Mouse (Mus musculus): ENCODE data around the gene Zfp719.
A peak's percentile ranks its signal among the peaks of the same experiment; 100 is the strongest.

Gene Zfp719

DNA sequence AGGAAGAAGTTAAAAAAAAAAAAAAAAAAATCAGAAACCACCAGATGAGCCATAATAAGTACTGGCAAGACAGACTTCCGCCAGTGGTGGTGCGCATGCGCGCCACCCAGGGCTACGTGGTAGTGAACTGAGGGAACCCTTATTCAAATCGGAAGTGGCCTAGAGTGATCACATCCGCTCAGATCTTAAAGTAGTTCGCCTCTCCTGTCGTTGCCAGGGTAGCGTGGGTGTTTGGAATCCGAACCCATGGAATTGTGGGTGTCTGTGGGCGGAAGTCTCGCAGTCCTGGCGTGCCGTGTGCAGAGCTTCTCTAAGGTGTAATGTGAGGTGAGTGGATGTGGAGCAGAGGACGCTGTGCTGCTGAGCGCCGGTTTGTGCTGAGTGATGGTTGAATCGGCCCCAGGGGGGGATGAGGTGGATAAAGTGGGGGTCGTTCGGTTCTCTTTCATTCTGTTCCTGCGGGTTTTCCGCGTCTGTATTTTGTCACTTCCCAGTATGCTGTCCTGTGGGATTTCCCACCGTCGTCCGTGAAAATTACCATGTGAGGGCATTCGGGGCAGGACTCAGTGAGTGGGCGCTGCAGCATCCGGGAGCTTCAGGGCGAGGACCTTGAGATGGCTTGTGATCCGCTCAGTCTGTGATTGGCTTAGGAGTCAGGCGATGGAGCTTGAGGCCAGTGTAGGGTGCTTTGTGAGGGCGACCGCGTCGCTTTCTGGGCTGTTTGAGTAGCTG, at the start of gene Zfp719:
Gene Zfp719, plus strand, starts transcription at position 171 of the 732 bp plus-strand sequence.
- DNase-seq (ENCODE audit: low read depth), result peak; percentile 98

DNA sequence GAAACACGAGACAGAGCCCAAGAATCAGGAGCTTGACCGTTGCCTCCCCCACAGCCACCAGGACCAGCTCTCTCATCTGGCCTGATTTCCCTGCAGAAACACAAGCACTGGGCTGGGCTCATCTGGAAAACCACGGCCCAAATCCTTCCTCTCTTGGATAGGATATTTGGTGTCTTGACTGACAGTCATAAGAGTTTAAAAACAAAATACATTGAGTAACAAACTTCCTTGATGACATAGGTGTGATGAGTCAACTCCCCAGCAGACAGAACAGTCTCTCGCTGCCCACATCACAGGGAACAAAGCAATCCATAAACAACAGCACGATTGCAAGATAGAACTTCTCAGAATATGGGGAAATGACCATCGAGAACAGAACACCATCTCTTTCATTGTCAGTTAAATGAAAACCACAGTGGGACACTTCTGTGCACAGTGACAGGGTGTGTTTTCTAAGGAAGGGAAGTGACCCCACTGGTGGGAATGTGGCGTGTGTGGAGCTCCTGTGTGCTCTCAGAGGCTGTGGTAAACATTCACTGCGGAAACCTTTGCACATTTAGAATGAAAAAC, 49.1 kb upstream of the Zfp719 start:
- DNase-seq (ENCODE audit: low read depth), result no peak

DNA sequence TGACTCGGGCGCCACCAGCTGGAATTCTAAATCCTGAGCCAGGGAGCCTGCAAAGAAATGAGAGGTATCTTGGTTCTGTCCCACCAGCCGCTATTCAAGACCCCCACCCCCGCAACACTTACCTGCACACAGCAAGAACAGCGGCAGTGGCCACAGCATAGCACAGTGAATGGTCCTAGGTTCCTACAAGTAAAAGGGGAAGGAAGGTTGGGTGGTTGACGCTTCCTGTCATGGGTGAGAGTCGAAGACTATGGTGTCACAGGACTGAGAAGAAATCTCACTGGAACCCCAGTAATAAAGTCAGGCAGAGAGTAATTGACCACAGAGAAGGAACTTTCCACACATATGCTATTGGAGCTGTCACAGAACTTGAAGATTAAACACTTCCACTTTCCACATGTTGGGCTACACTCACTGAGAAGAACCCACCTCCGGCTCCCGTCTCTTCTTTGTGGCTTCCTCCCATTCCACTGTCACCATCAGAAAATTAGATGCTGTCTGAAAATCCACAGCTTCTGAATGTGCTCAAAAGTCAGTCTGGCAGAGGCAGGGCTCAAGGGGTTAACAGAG, 46.4 kb upstream of the Zfp719 start:
- no peak for DNase-seq (ENCODE audit: low read depth)

DNA sequence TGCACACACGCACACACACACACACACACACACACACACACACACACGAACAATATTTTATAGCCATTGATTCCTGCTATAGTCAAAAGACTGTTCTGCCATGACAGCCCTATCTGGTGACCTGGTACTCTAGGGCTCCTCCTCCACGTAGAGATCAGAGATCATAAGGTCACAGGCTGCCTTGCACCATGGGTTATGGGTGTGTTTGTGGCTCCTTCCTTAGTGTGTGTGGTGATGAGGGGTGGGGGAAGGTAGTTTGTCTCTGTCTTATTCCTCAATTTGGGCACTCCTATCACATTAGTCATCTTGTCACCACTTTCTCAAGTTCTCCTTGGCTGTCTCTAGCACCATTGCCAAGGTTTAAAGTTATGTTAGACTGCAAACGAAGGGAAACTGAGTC, 40.9 kb upstream of the Zfp719 start:
- no peak for DNase-seq (ENCODE audit: low read depth)

- DNase-seq (ENCODE audit: low read depth), result no peak
These were observed 35.0 kb upstream of the Zfp719 start, which contains the start of gene Cd33 for GRCm38 (mm10) chr7:43544225-43544977. Cd33 (minus strand) TSS chr7:43544428.

DNA sequence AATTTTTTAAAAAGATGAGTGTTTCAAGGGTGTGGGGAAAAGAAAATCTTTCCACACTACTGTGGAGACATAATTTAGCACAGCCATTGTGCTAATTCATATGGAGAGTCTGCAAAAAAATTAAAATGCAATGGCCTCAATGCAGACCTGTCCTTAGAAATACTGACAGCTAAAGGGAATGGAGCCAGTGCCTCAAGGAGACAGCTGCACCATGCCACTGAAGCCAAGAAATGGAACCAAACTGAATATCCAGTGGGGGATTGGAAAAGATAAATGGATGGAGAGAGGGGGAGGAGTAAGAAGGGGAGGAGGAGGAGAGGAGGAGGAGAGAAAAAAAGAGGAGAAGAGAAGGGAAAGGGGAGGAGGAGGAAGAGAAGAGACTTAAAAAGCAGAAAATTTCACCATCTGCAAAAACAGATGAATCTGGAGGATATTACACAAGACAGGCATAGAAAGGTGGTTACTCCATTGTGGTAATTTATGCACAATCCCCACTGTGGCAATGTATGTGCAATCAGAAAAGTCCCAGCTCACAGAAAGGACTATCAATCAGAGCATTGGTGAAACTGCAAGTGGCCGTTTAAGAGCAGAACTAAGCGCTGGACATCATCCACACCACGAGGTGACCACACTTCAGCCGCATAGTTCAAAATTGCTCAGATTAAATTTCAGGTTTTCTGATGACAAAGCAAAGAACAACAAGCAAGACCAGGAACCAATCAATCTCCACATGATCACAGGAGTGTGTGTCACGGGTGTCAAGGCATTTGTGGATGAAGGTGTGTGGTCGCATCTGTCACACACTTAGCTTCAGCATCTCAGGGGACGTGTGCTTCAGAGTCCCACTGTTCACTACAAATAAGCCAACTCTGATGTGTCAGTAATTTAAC, 33.5 kb upstream of the Zfp719 start:
- DNase-seq (ENCODE audit: low read depth), result no peak

DNA sequence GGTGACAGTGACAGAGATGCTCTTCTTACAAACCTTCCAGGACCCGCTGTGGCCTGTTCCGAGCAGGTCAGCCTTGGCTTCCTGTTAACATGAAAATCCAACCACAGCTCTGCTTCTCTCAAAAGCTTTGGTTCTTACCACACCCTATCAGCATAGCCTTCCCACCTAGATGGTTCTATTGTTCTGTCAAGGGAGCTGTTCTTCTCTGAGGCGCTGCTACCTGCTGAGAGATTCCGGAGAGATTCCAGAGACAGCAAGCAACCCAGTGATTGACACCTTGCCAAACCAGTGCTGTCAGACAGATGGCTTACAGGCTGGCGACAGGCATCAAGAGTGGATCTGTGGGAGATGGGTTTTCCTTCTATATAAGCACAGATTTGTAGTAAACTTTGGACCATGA, 31.7 kb upstream of the Zfp719 start:
- no peak for DNase-seq (ENCODE audit: low read depth)

GRCm38 (mm10) chr7:43548206-43548605, 31.2 kb upstream of the Zfp719 start:
- no peak for DNase-seq (ENCODE audit: low read depth)

- no peak for DNase-seq (ENCODE audit: low read depth)
These were observed 26.3 kb upstream of the Zfp719 start for GRCm38 (mm10) chr7:43553153-43553552.

- no peak for DNase-seq (ENCODE audit: low read depth)
These were observed 24.9 kb upstream of the Zfp719 start for GRCm38 (mm10) chr7:43554550-43554949.

DNA sequence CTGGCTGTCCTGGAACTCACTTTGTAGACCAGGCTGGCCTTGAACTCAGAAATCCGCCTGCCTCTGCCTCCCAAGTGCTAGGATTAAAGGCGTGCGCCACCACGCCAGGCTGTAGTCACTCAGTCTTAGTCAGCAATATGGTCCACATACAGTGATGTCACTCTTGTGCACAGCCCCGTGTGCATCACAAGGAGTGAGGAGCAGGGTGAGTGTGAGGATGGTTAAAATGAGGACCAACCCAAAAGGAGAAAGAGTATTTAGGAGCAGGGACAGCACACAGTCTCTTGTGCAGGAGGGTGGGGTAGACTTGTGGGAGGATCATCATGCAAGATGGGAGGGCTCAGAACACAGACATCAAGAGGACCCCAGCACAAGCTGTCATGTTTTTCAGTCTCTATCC, 24.1 kb upstream of the Zfp719 start:
- no peak for DNase-seq (ENCODE audit: low read depth)

DNA sequence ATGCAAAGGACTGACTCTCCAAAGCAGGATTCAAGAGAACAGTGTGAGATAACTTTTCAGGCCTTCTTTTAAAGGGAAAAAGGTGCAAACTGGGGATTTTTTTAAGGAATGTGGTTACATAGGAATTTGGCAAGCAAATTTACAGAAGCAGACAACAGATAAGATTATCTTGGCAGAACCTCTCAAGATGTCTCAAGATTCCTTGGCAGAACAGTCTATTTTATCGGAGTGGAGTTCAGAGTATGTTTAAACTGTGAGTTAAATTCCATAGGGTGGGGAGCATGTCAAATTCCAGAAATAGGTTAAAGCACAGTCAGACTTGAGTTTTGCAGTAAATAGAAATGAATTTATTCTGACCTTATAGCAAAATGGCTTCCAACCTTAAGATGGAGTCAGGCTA, 22.5 kb upstream of the Zfp719 start:
- DNase-seq (ENCODE audit: low read depth), result no peak

DNA sequence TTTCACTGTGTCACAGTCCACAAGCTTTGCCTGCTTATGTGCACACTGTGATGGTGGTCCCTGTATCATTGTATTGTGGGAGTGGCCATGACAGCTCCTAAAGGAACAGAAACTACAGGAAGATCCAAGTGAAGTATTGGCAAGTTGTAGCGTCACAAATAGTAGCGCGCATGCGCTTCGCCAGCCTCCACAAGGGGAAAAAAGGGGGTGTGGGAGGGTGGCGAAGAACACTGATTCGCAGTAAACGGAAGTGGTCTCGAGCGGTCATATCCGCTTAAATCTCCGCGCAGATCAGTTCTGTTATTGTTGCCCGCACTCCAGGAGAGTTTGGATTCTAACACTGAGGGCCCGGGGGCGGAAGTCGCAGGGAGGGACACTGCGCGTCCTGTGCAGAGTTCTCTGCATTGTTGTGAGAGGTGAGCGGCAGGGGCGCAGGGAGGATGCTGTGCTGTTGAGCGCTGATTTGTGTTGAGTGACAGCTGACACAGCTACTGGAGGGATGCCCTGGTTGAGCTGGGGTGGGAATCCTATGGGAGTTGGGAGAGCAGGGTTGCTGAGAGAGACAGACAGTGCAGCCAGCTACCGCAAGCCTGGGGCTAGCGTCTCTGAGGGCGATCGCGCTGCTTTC, 17.3 kb upstream of the Zfp719 start, which contains the start of gene Zfp658:
Gene Zfp658, plus strand, starts transcription at position 251 of the 628 bp plus-strand sequence.
- DNase-seq (ENCODE audit: low read depth), result peak; percentile 94

- no peak for DNase-seq (ENCODE audit: low read depth)
These were observed 16.7 kb upstream of the Zfp719 start for GRCm38 (mm10) chr7:43562651-43563070.

DNA sequence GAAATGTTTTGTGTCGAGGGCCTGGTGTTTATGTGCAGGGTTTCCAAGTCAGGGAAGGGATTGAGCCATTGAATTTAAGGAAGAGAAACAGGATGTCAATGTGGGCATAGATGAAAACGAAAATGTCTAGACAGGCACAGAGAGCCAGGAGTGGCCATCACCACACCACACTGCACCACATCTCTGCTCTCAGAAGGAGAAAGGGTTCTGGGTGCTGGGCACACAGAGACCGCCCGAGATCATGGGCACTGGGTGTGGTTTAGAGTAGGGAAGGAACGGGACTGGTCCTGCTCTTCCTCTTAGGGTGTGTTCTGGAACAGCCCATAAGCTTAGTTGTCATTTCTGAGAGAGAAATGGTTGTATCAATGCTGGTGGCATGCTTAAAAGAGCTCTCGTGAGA, 16.1 kb upstream of the Zfp719 start:
- peak; percentile 32 for DNase-seq (ENCODE audit: low read depth)

- DNase-seq (ENCODE audit: low read depth), result no peak
These were observed 8.2 kb upstream of the Zfp719 start for GRCm38 (mm10) chr7:43571216-43571615.

- DNase-seq (ENCODE audit: low read depth), result peak; percentile 15
These were observed 1.1 kb downstream of the Zfp719 start for GRCm38 (mm10) chr7:43580526-43580925.

DNA sequence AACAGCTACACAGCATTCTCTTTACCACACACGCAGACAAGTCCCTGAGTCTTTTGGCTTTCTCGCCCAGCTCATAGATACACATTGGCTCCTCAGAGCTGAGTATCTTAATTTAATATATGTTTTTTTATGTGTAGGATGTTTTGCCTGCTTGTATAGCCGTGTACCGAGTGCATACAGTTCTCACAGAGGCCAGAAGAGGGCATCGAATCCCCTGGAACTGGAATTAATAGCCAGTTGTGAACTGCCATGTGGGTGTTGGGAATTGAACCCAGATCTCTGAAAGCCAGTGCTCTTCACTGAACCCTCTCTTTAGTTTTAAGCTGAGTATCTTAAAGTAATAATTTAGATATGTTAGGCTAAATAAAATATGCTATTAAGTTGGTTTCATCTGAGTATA, 5.4 kb downstream of the Zfp719 start:
- peak; percentile 26 for DNase-seq (ENCODE audit: low read depth)

- no peak for DNase-seq (ENCODE audit: low read depth)
These were observed 22.5 kb downstream of the Zfp719 start for GRCm38 (mm10) chr7:43601884-43602283.

DNA sequence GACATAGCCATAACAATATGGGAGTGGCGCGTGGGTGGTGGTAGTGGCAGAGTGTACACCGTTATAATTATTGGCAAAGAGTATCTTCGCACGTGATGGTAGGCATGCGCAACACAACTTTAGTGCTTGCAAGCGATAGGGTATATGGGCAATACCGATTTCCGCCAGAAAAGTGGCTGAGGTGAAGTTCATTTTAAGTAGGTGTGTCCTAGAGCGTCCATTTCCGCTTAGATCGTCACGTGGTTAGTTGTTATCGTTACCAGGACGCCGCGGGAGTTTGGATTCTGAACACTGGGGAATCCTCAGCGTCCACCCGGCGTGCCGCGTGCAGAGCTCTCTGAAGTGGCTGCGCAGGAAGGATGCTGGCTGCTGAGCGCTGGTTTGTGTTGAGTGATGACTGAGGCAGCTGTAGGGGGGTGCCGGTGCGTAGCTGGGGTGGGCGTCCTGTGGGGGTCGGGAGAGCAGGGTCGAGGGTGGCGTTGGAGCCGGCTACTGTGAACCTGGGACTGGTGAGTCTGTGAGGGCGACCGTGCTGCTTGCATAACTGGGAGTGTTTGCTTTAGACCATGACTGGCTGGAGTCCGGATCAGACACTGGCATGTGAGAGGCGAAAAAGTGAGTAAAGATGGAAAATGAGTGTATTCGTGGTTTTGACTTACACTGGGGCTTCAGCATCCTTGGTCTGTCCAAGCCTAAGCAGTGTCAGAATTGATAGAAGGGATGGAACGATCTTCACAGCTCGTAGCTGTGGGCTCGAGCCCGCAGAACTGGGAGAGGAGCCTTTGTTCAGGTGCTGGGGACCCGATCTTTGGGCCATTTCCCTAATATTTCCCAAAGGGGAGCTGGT, 27.7 kb downstream of the Zfp719 start, which contains the start of gene Zfp819:
Gene Zfp819, plus strand, starts transcription at position 274 of the 847 bp plus-strand sequence.
- DNase-seq (ENCODE audit: low read depth), result peak; percentile 55
